Mouse (Mus musculus): ENCODE results near the gene Rnf113a2. TPM values are rescaled to one million over a fixed set of nuclear protein-coding genes. Genes with fewer than 3 reads are reported as not detected.

Gene Rnf113a2
- polyA plus RNA-seq, 1 experiment from 2014 or later, result 26.2 TPM

DNA sequence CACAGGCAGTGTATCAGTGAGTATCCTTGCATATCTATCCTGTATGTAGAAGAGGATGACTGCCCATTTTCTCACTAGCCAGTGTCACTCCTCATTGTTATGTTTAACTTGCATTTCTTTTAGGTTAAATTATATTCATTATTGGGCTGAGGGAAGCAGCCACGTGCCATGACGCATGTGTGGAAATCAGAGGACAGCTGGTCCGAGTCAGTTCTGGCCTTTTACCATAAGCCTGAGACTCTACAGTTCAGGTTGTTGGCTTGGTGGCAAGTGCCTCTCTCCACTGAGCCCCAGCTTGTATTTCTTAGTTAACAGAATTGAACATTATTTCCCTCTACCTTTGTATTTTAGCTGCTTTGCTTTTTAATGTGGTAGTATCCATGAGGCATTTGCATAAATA is 39.9 kb downstream of the Rnf113a2 start:
- no peaks in the 10 kb centered on the region for H3K9me3 ChIP-seq
- H3K4me2 ChIP-seq, result no peak overlapping the region
- ATAC-seq (ENCODE audit: insufficient read depth, low FRiP score, low read depth), result no peak
- no peak overlapping the region for H3K9ac ChIP-seq
- H3K4me3 ChIP-seq (replicated peaks), result no peak overlapping the region
- 85% methylated on average over 3 of the region's 3 CpGs for WGBS
- no peak overlapping the region for H3K27ac ChIP-seq
- peaks cover 8% of the 10 kb centered on the region for H3K36me3 ChIP-seq
- peaks cover 3% of the 10 kb centered on the region for H3K4me1 ChIP-seq
- H3K27me3 ChIP-seq (replicated peaks), result no peaks in the 10 kb centered on the region

DNA sequence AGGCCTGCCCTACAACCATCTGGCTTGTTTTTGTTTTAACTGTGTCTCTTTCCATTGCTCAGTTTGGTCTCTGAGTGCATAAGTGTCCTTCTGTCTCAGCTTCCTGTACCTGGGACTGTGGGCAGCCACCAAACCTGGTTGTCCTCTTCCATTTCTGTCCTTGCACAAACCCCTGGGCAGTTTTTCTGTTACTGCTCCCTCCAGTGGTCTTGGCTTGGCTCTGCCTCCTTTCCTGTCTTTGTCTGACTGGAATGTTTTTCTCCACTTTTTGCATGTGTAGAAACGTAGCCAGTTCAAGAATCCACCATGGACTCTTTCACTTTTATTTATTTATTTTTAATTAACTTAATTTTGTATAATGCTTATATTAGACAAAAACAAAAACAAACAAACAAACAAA is 42.8 kb downstream of the Rnf113a2 start:
- H3K27me3 ChIP-seq (replicated peaks), result no peaks in the 10 kb centered on the region
- H3K4me3 ChIP-seq (replicated peaks), result no peak overlapping the region
- no peak overlapping the region for H3K4me2 ChIP-seq
- no peaks in the 10 kb centered on the region for H3K9me3 ChIP-seq
- peaks cover 19% of the 10 kb centered on the region for H3K36me3 ChIP-seq
- no peaks in the 10 kb centered on the region for H3K4me1 ChIP-seq
- H3K27ac ChIP-seq, result no peak overlapping the region
- WGBS, result 54% methylated on average over 1 of the region's 1 CpGs
- no peak for ATAC-seq (ENCODE audit: insufficient read depth, low FRiP score, low read depth)
- H3K9ac ChIP-seq, result no peak overlapping the region

DNA sequence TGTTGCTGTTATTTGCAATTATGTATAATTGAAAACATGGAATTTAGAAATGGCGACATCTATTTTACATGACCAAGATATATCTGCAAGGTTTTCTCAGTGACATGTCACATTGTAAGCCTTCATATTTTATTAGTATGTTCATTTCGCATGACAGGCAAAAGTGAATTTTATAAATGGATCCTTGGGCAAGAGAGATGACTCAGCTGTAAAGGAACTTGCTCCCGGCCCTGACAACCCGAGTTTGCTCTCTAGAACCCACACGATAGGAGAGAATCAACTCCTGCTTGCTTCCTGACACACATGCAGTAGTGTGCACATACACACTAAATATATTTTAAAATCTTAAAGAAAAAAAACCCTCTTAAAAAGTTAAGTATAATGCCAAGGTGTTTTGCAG is 44.4 kb downstream of the Rnf113a2 start:
- Histone ChIP-seq H3K27me3 (replicated peaks) (no peaks in the 10 kb centered on the region), H3K27ac (no peak overlapping the region), H3K9me3 (no peaks in the 10 kb centered on the region), H3K4me1 (no peaks in the 10 kb centered on the region), H3K4me3 (replicated peaks) (no peak overlapping the region), H3K4me2 (no peak overlapping the region), H3K36me3 (peaks cover 19% of the 10 kb centered on the region), H3K9ac (no peak overlapping the region)
- ATAC-seq (ENCODE audit: insufficient read depth, low FRiP score, low read depth), result no peak
- WGBS, result 85% methylated on average over 5 of the region's 5 CpGs

DNA sequence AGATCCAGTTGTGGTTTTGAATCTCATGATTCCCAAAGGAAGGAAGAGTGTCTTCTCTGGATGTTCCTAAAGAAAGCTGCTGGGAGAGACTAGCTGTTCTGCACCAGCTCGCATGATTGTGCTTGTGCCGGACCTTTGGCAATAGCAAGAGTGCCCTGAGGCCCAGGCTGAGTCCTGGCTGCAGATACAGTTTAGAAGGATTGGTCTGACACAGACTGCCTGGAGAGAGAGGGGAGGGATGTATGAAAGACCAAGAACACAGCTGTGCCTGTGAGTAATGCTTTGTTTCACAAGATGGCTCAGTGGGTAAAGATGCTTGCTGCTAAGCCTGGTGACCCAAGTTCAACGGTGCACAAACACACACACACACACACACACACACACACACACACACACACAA is 45.9 kb downstream of the Rnf113a2 start:
- no peaks in the 10 kb centered on the region for H3K4me1 ChIP-seq
- no peak overlapping the region for H3K4me3 ChIP-seq (replicated peaks)
- ATAC-seq (ENCODE audit: insufficient read depth, low FRiP score, low read depth), result no peak
- no peak overlapping the region for H3K27ac ChIP-seq
- H3K9ac ChIP-seq, result no peak overlapping the region
- no peaks in the 10 kb centered on the region for H3K9me3 ChIP-seq
- no peak overlapping the region for H3K4me2 ChIP-seq
- H3K27me3 ChIP-seq (replicated peaks), result no peaks in the 10 kb centered on the region
- 84% methylated on average over 3 of the region's 3 CpGs for WGBS
- peaks cover 19% of the 10 kb centered on the region for H3K36me3 ChIP-seq

Other genes starting within 250 kb of the Rnf113a2 start
- gene Elmsan1, start 198.3 kb upstream of the Rnf113a2 start, polyA plus RNA-seq (2015; fragmentation: Nextera tagmentation; extraction: Ambion mirVana), result 9.9 and 10.5 TPM in 2 replicates
- 28.3 and 32.6 TPM in 2 replicates for gene Ptgr2, start 132.0 kb upstream of the Rnf113a2 start, polyA plus RNA-seq (2015; fragmentation: Nextera tagmentation; extraction: Ambion mirVana)
- 63.8 and 69.6 TPM in 2 replicates for gene Zfp410, start 100.3 kb upstream of the Rnf113a2 start, polyA plus RNA-seq (2015; fragmentation: Nextera tagmentation; extraction: Ambion mirVana)
- 42.0 and 42.8 TPM in 2 replicates for gene Coq6, start 55.5 kb upstream of the Rnf113a2 start, polyA plus RNA-seq (2015; fragmentation: Nextera tagmentation; extraction: Ambion mirVana)
- 2.6 and 3.0 TPM in 2 replicates for gene Fam161b, start 55.4 kb upstream of the Rnf113a2 start, polyA plus RNA-seq (2015; fragmentation: Nextera tagmentation; extraction: Ambion mirVana)
- gene Entpd5, start 8.2 kb upstream of the Rnf113a2 start, polyA plus RNA-seq (2015; fragmentation: Nextera tagmentation; extraction: Ambion mirVana), result 19.2 and 22.2 TPM in 2 replicates
- gene Bbof1, start 8.1 kb upstream of the Rnf113a2 start, polyA plus RNA-seq (2015; fragmentation: Nextera tagmentation; extraction: Ambion mirVana), result 1.4 and 1.5 TPM in 2 replicates
- gene Aldh6a1, start 33.8 kb downstream of the Rnf113a2 start, polyA plus RNA-seq (2015; fragmentation: Nextera tagmentation; extraction: Ambion mirVana), result 35.4 and 39.3 TPM in 2 replicates
- gene Lin52, start 34.2 kb downstream of the Rnf113a2 start, polyA plus RNA-seq (2015; fragmentation: Nextera tagmentation; extraction: Ambion mirVana), result 15.5 and 16.1 TPM in 2 replicates
- gene Vsx2, start 152.6 kb downstream of the Rnf113a2 start, polyA plus RNA-seq (2015; fragmentation: Nextera tagmentation; extraction: Ambion mirVana), result 0.04 TPM in 1 of 2 replicates, not detected in the other
- 12.5 and 13.2 TPM in 2 replicates for gene Abcd4, start 200.2 kb downstream of the Rnf113a2 start, polyA plus RNA-seq (2015; fragmentation: Nextera tagmentation; extraction: Ambion mirVana)
- not detected in 2 replicates for gene Vrtn, start 223.8 kb downstream of the Rnf113a2 start, polyA plus RNA-seq (2015; fragmentation: Nextera tagmentation; extraction: Ambion mirVana)

All from stomach, embryonic 15.5 days (tissue).